Mouse (Mus musculus): Measurements from ENCODE around the gene Slc25a22. TPM values are rescaled to one million over a fixed set of nuclear protein-coding genes. Genes with fewer than 3 reads are reported as not detected.
"Not testable (repeated sequence)": the region's sequence is repeated elsewhere in the genome, so short reads cannot be mapped to it uniquely, and the experiment has no call there.

The Slc25a22 gene
- total and polyA plus RNA-seq, 2 experiments from 2014 or later: 132 to 141 TPM

GRCm38 (mm10) chr7:141447110-141447991 lies 9.7 kb upstream of the Slc25a22 start, which contains the start of gene Rplp2:
TSS of gene Rplp2 (plus strand) at chr7:141447370.
- DNase-seq (peak; percentile 95), ATAC-seq (peak; percentile 96)
- Histone ChIP-seq H3K9ac (peak within 1 kb of the TSS; percentile 78), H3K4me2 (ENCODE audit: low read depth) (peak within 1 kb of the TSS; percentile 66), H3K4me3 (ENCODE audit: low read depth, low read length) (peak within 1 kb of the TSS; percentile 66), H3K9me3 (ENCODE audit: low read length) (no peaks in the 10 kb centered on the region), H3K27me3 (ENCODE audit: insufficient read depth, low read length) (no peaks in the 10 kb centered on the region), H3K27ac (ENCODE audit: low read depth, low read length) (peak within 1 kb of the TSS; percentile 88), H3K36me3 (ENCODE audit: insufficient read depth) (peaks cover 32% of the 10 kb centered on the region), H3K4me1 (ENCODE audit: insufficient read depth) (peaks cover 11% of the 10 kb centered on the region; the same call in 1 of the 2 replicates)
- WGBS: 1% methylated on average over 63 of the region's 63 CpGs
- peak; percentile 33 for TF ChIP-seq CTCF (IDR thresholded peaks at IDR 0.05; ENCODE audit: low read depth)

GRCm38 (mm10) chr7:141446374-141446773 lies 8.7 kb upstream of the Slc25a22 start:
- Histone ChIP-seq H3K4me1 (ENCODE audit: insufficient read depth) (peaks cover 11% of the 10 kb centered on the region; the same call in 1 of the 2 replicates), H3K36me3 (ENCODE audit: insufficient read depth) (peaks cover 22% of the 10 kb centered on the region)
- not testable (repeated sequence) for ATAC-seq; DNase-seq; H3K27me3 ChIP-seq (ENCODE audit: insufficient read depth, low read length); H3K4me2 ChIP-seq (ENCODE audit: low read depth); H3K4me3 ChIP-seq (ENCODE audit: low read depth, low read length); H3K9ac ChIP-seq; H3K9me3 ChIP-seq (ENCODE audit: low read length); H3K27ac ChIP-seq (ENCODE audit: low read depth, low read length)
- 91% methylated on average over 3 of the region's 3 CpGs for WGBS

GRCm38 (mm10) chr7:141443828-141444237 lies 6.1 kb upstream of the Slc25a22 start, which contains the start of gene Pidd1:
TSS of gene Pidd1 (minus strand) at chr7:141444025.
- DNase-seq: peak; percentile 72

GRCm38 (mm10) chr7:141443081-141443821 lies 5.6 kb upstream of the Slc25a22 start:
- TF ChIP-seq CTCF (IDR thresholded peaks at IDR 0.05; ENCODE audit: low read depth): peak; percentile 42; the same call in 1 of the 2 replicates

More at GRCm38 (mm10) chr7:141443828-141444237, 6.1 kb upstream of the Slc25a22 start, which contains the start of gene Pidd1:
- TF ChIP-seq CTCF (IDR thresholded peaks at IDR 0.05; ENCODE audit: low read depth): no peak
- Histone ChIP-seq H3K27ac (ENCODE audit: low read depth, low read length) (no peak within 1 kb of the TSS), H3K27me3 (ENCODE audit: insufficient read depth, low read length) (no peaks in the 10 kb centered on the region), H3K4me2 (ENCODE audit: low read depth) (peak within 1 kb of the TSS; percentile 62), H3K36me3 (ENCODE audit: insufficient read depth) (peaks cover 6% of the 10 kb centered on the region), H3K4me3 (ENCODE audit: low read depth, low read length) (peak within 1 kb of the TSS; percentile 36), H3K9ac (peak within 1 kb of the TSS; percentile 37), H3K4me1 (ENCODE audit: insufficient read depth) (peaks cover 11% of the 10 kb centered on the region; the same call in 1 of the 2 replicates), H3K9me3 (ENCODE audit: low read length) (no peaks in the 10 kb centered on the region)
- ATAC-seq: peak; percentile 23; the same call in 1 of the 2 replicates
- WGBS: under 1% methylated on average over 25 of the region's 25 CpGs

GRCm38 (mm10) chr7:141442199-141442598 lies 4.5 kb upstream of the Slc25a22 start:
- H3K9ac ChIP-seq: no peak overlapping the region
- peaks cover 6% of the 10 kb centered on the region for H3K36me3 ChIP-seq (ENCODE audit: insufficient read depth)
- no peak for TF ChIP-seq CTCF (IDR thresholded peaks at IDR 0.05; ENCODE audit: low read depth)
- H3K4me2 ChIP-seq (ENCODE audit: low read depth): no peak overlapping the region
- H3K4me3 ChIP-seq (ENCODE audit: low read depth, low read length): no peak overlapping the region
- H3K27me3 ChIP-seq (ENCODE audit: insufficient read depth, low read length): no peaks in the 10 kb centered on the region
- H3K4me1 ChIP-seq (ENCODE audit: insufficient read depth): peaks cover 14% of the 10 kb centered on the region
- H3K27ac ChIP-seq (ENCODE audit: low read depth, low read length): no peak overlapping the region
- DNase-seq (no peak), ATAC-seq (no peak)
- H3K9me3 ChIP-seq (ENCODE audit: low read length): no peaks in the 10 kb centered on the region
- WGBS: 94% methylated on average over 13 of the region's 13 CpGs

More at GRCm38 (mm10) chr7:141443081-141443821, 5.6 kb upstream of the Slc25a22 start:
- Histone ChIP-seq H3K27me3 (ENCODE audit: insufficient read depth, low read length) (no peaks in the 10 kb centered on the region), H3K4me2 (ENCODE audit: low read depth) (peak overlapping the region; percentile 62), H3K4me3 (ENCODE audit: low read depth, low read length) (peak overlapping the region; percentile 36), H3K9me3 (ENCODE audit: low read length) (no peaks in the 10 kb centered on the region), H3K4me1 (ENCODE audit: insufficient read depth) (peaks cover 9% of the 10 kb centered on the region), H3K9ac (peak overlapping the region; percentile 37), H3K36me3 (ENCODE audit: insufficient read depth) (peaks cover 6% of the 10 kb centered on the region), H3K27ac (ENCODE audit: low read depth, low read length) (no peak overlapping the region)
- ATAC-seq (no peak), DNase-seq (peak; percentile 33)
- WGBS: 19% methylated on average over 12 of the region's 12 CpGs

- no peak overlapping the region for H3K4me2 ChIP-seq (ENCODE audit: low read depth)
- H3K9ac ChIP-seq: no peak overlapping the region
- ATAC-seq (no peak), DNase-seq (no peak)
- no peak overlapping the region for H3K27ac ChIP-seq (ENCODE audit: low read depth, low read length)
- no peak overlapping the region for H3K4me3 ChIP-seq (ENCODE audit: low read depth, low read length)
- peaks cover 6% of the 10 kb centered on the region for H3K36me3 ChIP-seq (ENCODE audit: insufficient read depth)
- H3K27me3 ChIP-seq (ENCODE audit: insufficient read depth, low read length): no peaks in the 10 kb centered on the region
- TF ChIP-seq CTCF (IDR thresholded peaks at IDR 0.05; ENCODE audit: low read depth): no peak
- peaks cover 12% of the 10 kb centered on the region for H3K4me1 ChIP-seq (ENCODE audit: insufficient read depth)
- H3K9me3 ChIP-seq (ENCODE audit: low read length): no peaks in the 10 kb centered on the region
- WGBS: 93% methylated on average over 9 of the region's 9 CpGs
Measured at GRCm38 (mm10) chr7:141441460-141441859, 3.8 kb upstream of the Slc25a22 start.
